Mouse (Mus musculus): ENCODE results near the gene Cenpo. TPM values are rescaled to one million over a fixed set of nuclear protein-coding genes. Genes with fewer than 3 reads are reported as not detected.

Cenpo gene
- total RNA-seq, 4 experiments from 2014 or later = 3.7 to 6.1 (median 4.3) TPM

- DNase-seq (ENCODE audit: low spot score in 2 of 2) = no peak
Observed at GRCm38 (mm10) chr12:4150936-4151335, 83.2 kb downstream of the Cenpo start.

Other genes with a start within 250 kb of the Cenpo start
- gene Efr3b, start 195.4 kb downstream of the Cenpo start, total RNA-seq (2022) = 100 to 1,000 TPM; 116 to 119 (median 117) TPM
- gene Dnajc27, start 151.7 kb downstream of the Cenpo start, total RNA-seq (2022) = 100 to 1,000 TPM in 2 of 4 experiments, 10 to 100 TPM in 2; 90.1 to 105 (median 99.9) TPM
- 10 to 100 TPM; 49.8 to 53.5 (median 52.1) TPM for gene Adcy3, start 101.2 kb downstream of the Cenpo start, total RNA-seq (2022)
- gene Ptrhd1, start 267 bp downstream of the Cenpo start, total RNA-seq (2022) = 1 to 10 TPM; 7.4 to 9.6 (median 8.6) TPM
- 100 to 1,000 TPM; 104 to 121 (median 107) TPM for gene Ncoa1, start 242.9 kb upstream of the Cenpo start, total RNA-seq (2022)